Comparison of ENCODE assay signal across 8 mouse cellular contexts in genomic region chr8:11914681-11915474, GRCm38 (mm10).
DNase-seq lines count a peak whose midpoint lies in the region; ATAC-seq lines count a peak whose summit lies in the region.

No protein-coding gene starts in this region.

- no peaks in the 10 kb centered on the region for H3K36me3 ChIP-seq in kidney, embryonic 16.5 days (ENCODE audit: insufficient read depth, low read length)
- no peaks in the 10 kb centered on the region for H3K36me3 ChIP-seq in forebrain, embryonic 10.5 days (replicated peaks)
- no peaks in the 10 kb centered on the region for H3K36me3 ChIP-seq in hindbrain, embryonic 11.5 days (ENCODE audit: control insufficient read depth, insufficient read depth, low read length)
- no peaks in the 10 kb centered on the region for H3K36me3 ChIP-seq in midbrain, embryonic 14.5 days (ENCODE audit: control insufficient read depth, insufficient read depth, low read length)

- peak overlapping the region; percentile 29 for H3K4me2 ChIP-seq in kidney, embryonic 16.5 days (replicated peaks; ENCODE audit: low read depth, low read length)
- peak overlapping the region; percentile 8 for H3K4me2 ChIP-seq in hindbrain, embryonic 11.5 days (replicated peaks; ENCODE audit: low read depth, low read length)
- peak overlapping the region; percentile 46 for H3K4me2 ChIP-seq in midbrain, embryonic 14.5 days (ENCODE audit: low read length)

- peak overlapping the region; percentile 7; the same call in 1 of the 2 replicates for H3K27ac ChIP-seq in kidney, embryonic 16.5 days (ENCODE audit: low read length)
- H3K27ac ChIP-seq in forebrain, embryonic 10.5 days = peak overlapping the region; percentile 64; the same call in 1 of the 2 replicates
- H3K27ac ChIP-seq in hindbrain, embryonic 11.5 days (ENCODE audit: low read depth, low read length) = no peak overlapping the region
- H3K27ac ChIP-seq in midbrain, embryonic 14.5 days (replicated peaks; ENCODE audit: low read depth, low read length) = no peak overlapping the region

- no peak for DNase-seq in kidney, postnatal 36 days
- peak; percentile 18 for DNase-seq in forebrain, embryonic 10.5 days (ENCODE audit: extremely low spot score, low spot score)
- DNase-seq in hindbrain, embryonic 11.5 days (ENCODE audit: low spot score) = peak; percentile 18
- DNase-seq in midbrain, embryonic 14.5 days = peak; percentile 71
- no peak for DNase-seq in spleen, postnatal 10 days (ENCODE audit: low spot score in 2 of 2)
- no peak for DNase-seq in urinary bladder, adult 18-20 months (ENCODE audit: low spot score in 2 of 2)
- DNase-seq in adrenal gland, adult 18-20 months (ENCODE audit: low spot score in 2 of 2) = no peak

- WGBS in kidney, embryonic 16.5 days = 43% methylated on average over 19 of the region's 19 CpGs
- 45% methylated on average over 19 of the region's 19 CpGs for WGBS in forebrain, embryonic 10.5 days
- 45% methylated on average over 19 of the region's 19 CpGs for WGBS in hindbrain, embryonic 11.5 days
- 22% methylated on average over 19 of the region's 19 CpGs for WGBS in midbrain, embryonic 14.5 days

- H3K4me1 ChIP-seq in kidney, embryonic 16.5 days (ENCODE audit: insufficient read depth, low read length) = peaks cover 16% of the 10 kb centered on the region
- H3K4me1 ChIP-seq in forebrain, embryonic 10.5 days = peaks cover 48% of the 10 kb centered on the region
- peaks cover 9% of the 10 kb centered on the region for H3K4me1 ChIP-seq in hindbrain, embryonic 11.5 days (replicated peaks; ENCODE audit: control insufficient read depth, insufficient read depth, low read length)
- peaks cover 39% of the 10 kb centered on the region for H3K4me1 ChIP-seq in midbrain, embryonic 14.5 days (ENCODE audit: control insufficient read depth, insufficient read depth, low read length)

- peaks cover 10% of the 10 kb centered on the region; the same call in 1 of the 2 replicates for H3K27me3 ChIP-seq in kidney, embryonic 16.5 days (ENCODE audit: insufficient read depth, low read length)
- H3K27me3 ChIP-seq in forebrain, embryonic 10.5 days (ENCODE audit: poor library complexity, severe bottlenecking) = peaks cover 36% of the 10 kb centered on the region
- H3K27me3 ChIP-seq in hindbrain, embryonic 11.5 days (ENCODE audit: control insufficient read depth, insufficient read depth, low read length) = peaks cover 2% of the 10 kb centered on the region; the same call in 1 of the 2 replicates
- no peaks in the 10 kb centered on the region; the same call in 1 of the 2 replicates for H3K27me3 ChIP-seq in midbrain, embryonic 14.5 days (ENCODE audit: control insufficient read depth, insufficient read depth, low read length)

- H3K9ac ChIP-seq in kidney, embryonic 16.5 days (replicated peaks; ENCODE audit: low read length) = no peak overlapping the region
- no peak overlapping the region for H3K9ac ChIP-seq in hindbrain, embryonic 11.5 days (ENCODE audit: low read depth, low read length)
- peak overlapping the region; percentile 26; the same call in 1 of the 2 replicates for H3K9ac ChIP-seq in midbrain, embryonic 14.5 days (replicated peaks; ENCODE audit: low read length)

- peak; percentile 55; the same call in 1 of the 2 replicates for ATAC-seq in kidney, embryonic 16.5 days (ENCODE audit: low FRiP score, low TSS enrichment)
- ATAC-seq in hindbrain, embryonic 11.5 days (ENCODE audit: low FRiP score) = no peak
- peak; percentile 38; the same call in 1 of the 2 replicates for ATAC-seq in midbrain, embryonic 14.5 days (ENCODE audit: low FRiP score, low TSS enrichment)

- no peaks in the 10 kb centered on the region for H3K9me3 ChIP-seq in kidney, embryonic 16.5 days (ENCODE audit: low read length)
- H3K9me3 ChIP-seq in forebrain, embryonic 10.5 days = no peaks in the 10 kb centered on the region
- H3K9me3 ChIP-seq in hindbrain, embryonic 11.5 days (ENCODE audit: control insufficient read depth, low read length) = no peaks in the 10 kb centered on the region
- no peaks in the 10 kb centered on the region for H3K9me3 ChIP-seq in midbrain, embryonic 14.5 days (ENCODE audit: control insufficient read depth, low read length)

- H3K4me3 ChIP-seq in kidney, embryonic 16.5 days (ENCODE audit: low read length) = no peak overlapping the region
- peak overlapping the region; percentile 32 for H3K4me3 ChIP-seq in forebrain, embryonic 10.5 days
- no peak overlapping the region for H3K4me3 ChIP-seq in hindbrain, embryonic 11.5 days (ENCODE audit: low read depth, low read length)
- peak overlapping the region; percentile 17 for H3K4me3 ChIP-seq in midbrain, embryonic 14.5 days (replicated peaks; ENCODE audit: low read depth, low read length)

Comparison
In these comparisons a context has a peak if more than half of its experiments do, and no peak if none do; other contexts are left out.
1. H3K27ac ChIP-seq: peak in kidney, embryonic 16.5 days (single experiment) and forebrain, embryonic 10.5 days (single experiment); none in hindbrain, embryonic 11.5 days (single experiment) and midbrain, embryonic 14.5 days (single experiment).
2. H3K4me3 ChIP-seq: peak in forebrain, embryonic 10.5 days (single experiment) and midbrain, embryonic 14.5 days (single experiment); none in kidney, embryonic 16.5 days (single experiment) and hindbrain, embryonic 11.5 days (single experiment).
3. DNase-seq: peak in forebrain, embryonic 10.5 days (single experiment), hindbrain, embryonic 11.5 days (single experiment) and midbrain, embryonic 14.5 days (single experiment); none in kidney, postnatal 36 days (0 of 2), spleen, postnatal 10 days (0 of 2), urinary bladder, adult 18-20 months (0 of 2) and adrenal gland, adult 18-20 months (0 of 2).
4. Peak in every context shown above with its lines, with median percentiles within 50 percentile points of each other: H3K4me2 ChIP-seq.